Mouse (Mus musculus) limb, embryonic 12.5 days (tissue): ENCODE data around the gene Gja8. TPM values are rescaled to one million over a fixed set of nuclear protein-coding genes. Genes with fewer than 3 reads are reported as not detected.

Experiments used
- ATAC-seq: fragments of 200-750 bp; cut with Nextera tagmentation; 2 replicates; pipeline ENCODE4 v1.8.0; 2017; ENCODE audit warnings: low read depth, moderate TSS enrichment; ENCODE audit not compliant: insufficient number of reproducible peaks, insufficient read depth, low FRiP score, low TSS enrichment
- H3K27ac ChIP-seq: fragments of 300-500 bp; sonication (generic); 2 replicates; pipeline ENCODE4 v1.5.1; 2016; ENCODE audit warnings: mild to moderate bottlenecking, moderate library complexity
- H3K27me3 ChIP-seq: fragments of 300-500 bp; sonication (generic); 2 replicates; pipeline ENCODE4 v1.6.1; 2016; ENCODE audit warnings: mild to moderate bottlenecking, moderate library complexity
- H3K36me3 ChIP-seq: fragments of 300-500 bp; sonication (generic); 2 replicates; pipeline ENCODE4 v1.6.1; 2016; ENCODE audit warnings: mild to moderate bottlenecking, moderate library complexity
- H3K4me1 ChIP-seq: fragments of 300-500 bp; sonication (generic); replicated peaks from 2 replicates; pipeline ENCODE4 v1.6.1; 2016
- H3K4me2 ChIP-seq: fragments of 300-500 bp; sonication (generic); 2 replicates; pipeline ENCODE4 v1.6.1; 2016; ENCODE audit warnings: mild to moderate bottlenecking, moderate library complexity
- H3K4me3 ChIP-seq: fragments of 300-500 bp; sonication (generic); replicated peaks from 2 replicates; pipeline ENCODE4 v1.5.1; 2016; ENCODE audit warnings: mild to moderate bottlenecking
- H3K9ac ChIP-seq: fragments of 300-500 bp; sonication (generic); replicated peaks from 2 replicates; pipeline ENCODE4 v1.6.1; 2016; ENCODE audit warnings: mild to moderate bottlenecking, moderate library complexity
- H3K9me3 ChIP-seq: fragments of 300-500 bp; sonication (generic); 2 replicates; pipeline ENCODE4 v1.6.1; 2016; ENCODE audit warnings: mild to moderate bottlenecking, moderate library complexity
- WGBS: fragments of 180-500 bp; shearing (Covaris S2); methylation state at CpG from one replicate; pipeline ENCODE4 v1.1.7; 2016; 5-methylcytosine and 5-hydroxymethylcytosine counted together
- polyA plus RNA-seq: library from polyadenylated mRNA; unstranded; fragments of >200 nt; fragmentation: Nextera tagmentation; extraction: Ambion mirVana; gene quantifications from 2 replicates; pipeline ENCODE4 v1.2.1, GENCODE M21; 2016

Gene Gja8
- polyA plus RNA-seq, 1 experiment from 2014 or later, result not detected

DNA sequence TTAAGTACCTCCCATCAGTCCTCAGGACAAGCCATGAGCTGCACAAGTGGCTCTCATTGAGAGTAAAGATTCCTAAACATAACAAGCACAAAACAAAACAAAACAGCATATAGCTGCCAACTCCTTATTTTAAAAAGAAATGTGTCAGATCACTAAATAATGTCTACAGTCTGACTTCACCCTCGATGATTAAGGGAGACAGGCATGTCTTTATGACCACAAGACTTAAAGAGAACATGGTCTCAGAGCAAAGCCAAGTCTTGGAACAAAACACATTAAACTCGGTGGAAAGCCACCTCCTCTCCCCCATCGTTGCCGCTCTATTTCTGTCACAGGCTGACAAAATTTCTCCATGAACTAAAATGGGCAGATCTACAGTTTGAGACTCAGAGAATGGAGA, 1.2 kb downstream of the Gja8 start:
- H3K36me3 ChIP-seq, result no peaks in the 10 kb centered on the region
- no peaks in the 10 kb centered on the region for H3K9me3 ChIP-seq
- no peak for ATAC-seq
- no peak overlapping the region for H3K4me2 ChIP-seq
- peaks cover 16% of the 10 kb centered on the region for H3K4me1 ChIP-seq
- H3K4me3 ChIP-seq, result no peak overlapping the region
- H3K9ac ChIP-seq, result no peak overlapping the region
- 88% methylated on average over 4 of the region's 4 CpGs for WGBS
- no peak overlapping the region for H3K27ac ChIP-seq
- H3K27me3 ChIP-seq, result peaks cover 73% of the 10 kb centered on the region

DNA sequence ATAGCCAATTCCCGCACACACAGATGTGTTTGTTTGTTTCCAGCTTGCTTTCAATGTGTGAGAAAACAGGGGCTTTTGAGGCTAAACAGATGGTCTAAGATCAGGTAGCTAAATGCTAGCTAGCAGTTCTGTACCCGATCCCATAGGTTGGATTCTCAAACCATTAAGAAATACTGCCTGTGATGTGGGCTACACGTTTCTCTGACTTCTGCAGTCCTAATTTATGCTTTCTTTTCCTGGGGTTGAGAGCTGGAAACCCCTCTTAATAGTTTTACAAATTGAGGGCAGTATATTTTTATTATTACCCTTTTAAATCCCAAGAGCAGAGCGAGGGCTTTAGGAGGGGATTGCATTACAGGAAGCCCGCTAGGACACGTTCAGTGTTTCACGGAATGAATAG, 4.8 kb downstream of the Gja8 start:
- Histone ChIP-seq H3K4me1 (peaks cover 16% of the 10 kb centered on the region), H3K4me3 (no peak overlapping the region), H3K36me3 (no peaks in the 10 kb centered on the region), H3K9ac (no peak overlapping the region), H3K9me3 (no peaks in the 10 kb centered on the region), H3K4me2 (peak overlapping the region; percentile 19), H3K27ac (0 out of 2 replicates have a peak overlapping the region, but pooled peaks have one; percentile 50), H3K27me3 (peaks cover 67% of the 10 kb centered on the region)
- 16% methylated on average over 7 of the region's 7 CpGs for WGBS
- peak; percentile 85 for ATAC-seq

DNA sequence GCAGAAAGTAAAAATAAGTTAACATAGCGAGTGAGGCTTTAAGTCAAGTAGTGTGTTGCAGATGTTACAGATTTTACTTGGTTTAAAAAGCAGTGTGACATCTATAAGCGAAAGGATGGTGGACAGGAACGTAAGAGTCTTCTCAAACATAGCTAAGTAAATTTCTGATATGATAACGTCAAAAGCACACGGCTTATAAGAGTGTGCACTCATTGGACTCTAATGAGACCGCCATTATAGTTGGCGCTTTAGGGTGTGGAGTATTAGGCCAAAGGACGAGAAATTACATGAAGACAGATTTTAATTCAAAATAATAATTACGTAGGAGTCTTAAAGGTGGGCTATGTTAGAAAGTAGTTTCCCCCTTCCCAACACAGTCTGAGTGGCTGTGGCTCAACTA, 20.2 kb downstream of the Gja8 start:
- H3K4me1 ChIP-seq, result peaks cover 8% of the 10 kb centered on the region; the same call in 1 of the 2 replicates

DNA sequence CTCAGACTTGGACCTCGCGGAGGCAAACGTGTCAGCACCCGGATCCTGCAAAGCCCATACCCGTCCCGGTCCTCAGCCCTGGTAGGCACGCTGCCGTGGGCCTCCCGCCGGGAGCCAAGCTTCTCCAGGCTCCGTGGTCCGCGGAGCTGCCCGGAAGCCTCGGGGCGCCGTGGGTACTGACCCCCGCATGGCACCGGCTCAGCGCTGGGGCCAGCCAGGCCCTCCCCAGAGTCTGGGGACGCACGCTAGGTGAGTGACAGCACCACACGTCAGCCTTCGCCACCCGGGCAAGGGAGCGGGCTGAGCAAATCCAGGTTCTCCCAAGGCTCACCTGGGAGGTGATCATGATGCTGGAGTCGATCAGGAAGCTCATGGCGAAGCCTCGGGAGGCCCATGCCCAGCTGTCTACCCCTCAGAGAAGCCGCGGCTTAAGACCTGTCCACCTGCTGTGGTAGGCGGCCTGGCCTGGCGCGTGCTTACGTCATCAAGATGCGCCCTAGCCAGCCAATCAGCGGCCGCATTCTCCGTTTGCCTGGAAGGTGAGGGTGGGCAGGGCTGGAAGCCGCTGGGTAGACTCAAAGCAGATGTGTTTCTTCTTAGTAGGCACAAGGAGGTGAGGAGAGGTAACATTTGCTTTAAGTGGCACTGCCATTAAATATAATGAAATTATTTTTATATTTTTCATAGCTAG, 20.8 kb downstream of the Gja8 start, which contains the start of gene Gpr89:
Gene Gpr89 (minus strand): TSS at position 496 of the 691 bp plus-strand sequence.
- Histone ChIP-seq H3K4me1 (peaks cover 8% of the 10 kb centered on the region; the same call in 1 of the 2 replicates), H3K4me3 (peak within 1 kb of the TSS; percentile 97), H3K9me3 (no peaks in the 10 kb centered on the region), H3K27ac (peak within 1 kb of the TSS; percentile 20; the same call in 1 of the 2 replicates), H3K4me2 (peak within 1 kb of the TSS; percentile 82), H3K36me3 (no peaks in the 10 kb centered on the region), H3K9ac (peak within 1 kb of the TSS; percentile 90), H3K27me3 (peaks cover 24% of the 10 kb centered on the region)
- ATAC-seq, result peak; percentile 91
- under 1% methylated on average over 40 of the region's 40 CpGs for WGBS

More for the DNA sequence above, 20.2 kb downstream of the Gja8 start:
- H3K4me3 ChIP-seq, result peak overlapping the region; percentile 97
- peak overlapping the region; percentile 90; the same call in 1 of the 2 replicates for H3K9ac ChIP-seq
- no peaks in the 10 kb centered on the region for H3K36me3 ChIP-seq
- H3K4me2 ChIP-seq, result peak overlapping the region; percentile 82
- no peaks in the 10 kb centered on the region for H3K9me3 ChIP-seq
- H3K27ac ChIP-seq, result no peak overlapping the region
- H3K27me3 ChIP-seq, result peaks cover 28% of the 10 kb centered on the region
- no peak for ATAC-seq
- 51% methylated on average over 9 of the region's 9 CpGs for WGBS

DNA sequence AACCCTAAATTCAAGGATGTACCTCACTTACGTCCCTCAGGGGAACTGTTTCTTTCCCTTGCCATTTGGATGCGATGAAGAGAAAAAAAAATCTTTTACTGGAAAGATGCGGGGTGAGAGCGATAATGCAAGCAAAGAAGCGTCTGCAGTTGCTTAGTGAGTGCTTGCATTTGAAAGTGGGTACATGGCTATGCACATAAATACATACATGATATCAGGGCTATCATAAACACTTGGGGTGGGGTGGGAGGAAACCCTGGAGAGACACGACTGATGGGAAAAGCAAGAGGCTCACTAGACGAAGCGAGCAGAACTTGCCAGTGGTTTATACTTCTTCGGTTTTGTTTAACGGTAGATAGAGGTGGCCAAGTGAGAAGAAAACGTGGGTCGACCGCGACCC, 21.4 kb downstream of the Gja8 start, which contains the start of gene Gja5:
Gene Gja5 (plus strand): TSS at position 301 of the 400 bp plus-strand sequence.
- H3K9ac ChIP-seq, result peak within 1 kb of the TSS; percentile 90
- no peaks in the 10 kb centered on the region for H3K36me3 ChIP-seq
- peak within 1 kb of the TSS; percentile 82 for H3K4me2 ChIP-seq
- H3K27ac ChIP-seq, result peak within 1 kb of the TSS; percentile 20; the same call in 1 of the 2 replicates
- 13% methylated on average over 14 of the region's 14 CpGs for WGBS
- peaks cover 21% of the 10 kb centered on the region for H3K27me3 ChIP-seq
- peak within 1 kb of the TSS; percentile 97 for H3K4me3 ChIP-seq
- no peaks in the 10 kb centered on the region for H3K9me3 ChIP-seq
- H3K4me1 ChIP-seq, result peaks cover 8% of the 10 kb centered on the region; the same call in 1 of the 2 replicates
- no peak for ATAC-seq

DNA sequence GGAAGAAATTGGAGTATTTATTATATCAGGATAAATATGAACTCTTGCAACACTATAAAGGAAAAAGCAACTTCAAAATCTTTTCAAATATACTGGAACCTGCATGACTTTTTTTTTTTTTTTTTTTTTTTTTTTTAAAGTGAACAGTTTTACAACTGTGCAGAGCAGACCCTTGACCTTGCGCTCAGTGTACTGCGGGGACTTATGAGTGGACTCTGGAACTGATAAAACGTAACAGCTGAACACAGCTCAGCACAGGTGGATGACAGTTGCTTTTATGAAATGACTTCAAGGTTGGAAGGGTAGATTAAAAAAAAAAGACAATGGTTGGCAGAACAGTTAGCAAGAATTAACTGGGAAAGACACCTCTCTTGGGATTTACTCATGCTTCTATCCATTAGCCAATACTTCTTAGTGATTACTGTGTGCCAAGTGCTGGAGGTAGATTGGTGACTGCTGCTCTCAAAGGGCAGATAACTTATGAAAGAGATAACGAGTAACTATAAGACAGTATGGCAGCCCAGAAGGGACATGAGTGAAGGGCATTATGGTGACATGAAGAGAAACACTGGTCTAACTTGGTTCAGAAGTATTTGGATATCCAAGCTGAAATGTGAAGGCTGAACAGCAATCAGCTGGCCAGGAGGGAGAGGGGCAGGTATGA, 23.4 kb downstream of the Gja8 start:
- no peaks in the 10 kb centered on the region for H3K9me3 ChIP-seq
- H3K36me3 ChIP-seq, result peaks cover 5% of the 10 kb centered on the region; the same call in 1 of the 2 replicates
- no peak for ATAC-seq

DNA sequence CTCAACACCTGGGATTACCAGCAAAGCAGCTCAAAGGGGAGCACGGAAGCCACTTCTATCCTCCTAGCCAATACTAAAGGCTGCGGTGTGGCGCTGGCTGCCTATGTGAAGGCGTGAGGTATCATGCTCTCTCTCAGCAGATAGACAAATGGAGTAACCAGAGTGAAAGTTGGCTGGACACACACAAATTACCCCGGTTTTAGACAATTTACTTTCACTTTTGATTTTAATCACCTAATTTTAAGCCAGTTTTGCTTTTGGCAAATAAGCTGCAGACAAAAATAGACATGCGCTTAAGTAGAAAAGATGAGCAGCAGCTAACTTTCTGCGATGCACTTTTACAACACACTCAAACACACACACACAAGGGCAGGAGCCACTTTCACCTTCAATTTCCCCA, 42.1 kb downstream of the Gja8 start:
- Histone ChIP-seq H3K9ac (no peak overlapping the region), H3K36me3 (peaks cover 61% of the 10 kb centered on the region), H3K4me2 (no peak overlapping the region), H3K27me3 (no peaks in the 10 kb centered on the region), H3K9me3 (no peaks in the 10 kb centered on the region), H3K27ac (no peak overlapping the region), H3K4me1 (0 out of 2 replicates have a peak, but pooled peaks cover 4% of the 10 kb centered on the region), H3K4me3 (no peak overlapping the region)
- WGBS, result 89% methylated on average over 7 of the region's 7 CpGs
- ATAC-seq, result no peak

More for the DNA sequence above, 23.4 kb downstream of the Gja8 start:
- H3K4me2 ChIP-seq, result no peak overlapping the region
- WGBS, result 89% methylated on average over 4 of the region's 4 CpGs
- H3K9ac ChIP-seq, result no peak overlapping the region
- peaks cover 8% of the 10 kb centered on the region; the same call in 1 of the 2 replicates for H3K4me1 ChIP-seq
- H3K4me3 ChIP-seq, result no peak overlapping the region
- H3K27me3 ChIP-seq, result peaks cover 10% of the 10 kb centered on the region
- H3K27ac ChIP-seq, result no peak overlapping the region

DNA sequence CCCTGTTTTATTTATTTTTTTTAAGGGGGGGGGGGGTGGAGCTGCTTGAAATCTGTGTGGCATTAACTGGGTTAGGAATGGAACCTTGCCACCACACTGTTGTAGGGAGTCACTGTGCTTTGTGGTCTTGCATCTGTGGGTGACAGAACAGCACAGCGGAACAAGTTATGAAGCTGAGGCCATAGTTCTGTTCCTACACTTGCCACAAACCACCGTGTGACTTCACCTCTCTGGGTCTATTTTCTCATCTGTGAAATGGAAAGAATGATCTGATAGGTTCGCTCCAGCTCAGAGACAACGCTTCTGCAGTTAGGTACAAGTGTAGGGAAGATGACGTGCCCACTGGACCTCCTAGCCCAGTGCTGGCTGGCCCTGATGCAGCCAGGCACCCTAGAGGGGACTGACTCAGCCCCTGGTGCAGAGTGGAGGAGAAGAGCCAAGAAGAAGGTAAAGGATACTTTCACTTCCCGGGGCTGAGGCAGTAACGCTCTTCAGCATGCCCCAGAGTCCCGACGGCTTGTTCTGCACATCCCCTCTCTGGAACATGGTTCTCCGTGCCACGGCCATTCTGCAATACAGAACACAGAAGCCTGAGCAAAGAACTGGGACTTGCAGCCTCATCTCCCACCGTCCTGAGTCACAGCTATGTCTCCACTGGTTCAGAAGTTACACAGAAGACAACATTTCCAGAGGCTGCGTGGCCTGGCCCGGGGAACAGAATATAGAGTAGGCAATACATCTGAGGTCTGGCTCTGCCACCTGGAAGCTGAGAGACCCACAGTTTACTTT, 43.6 kb downstream of the Gja8 start:
- H3K4me1 ChIP-seq, result no peaks in the 10 kb centered on the region
- H3K36me3 ChIP-seq, result peaks cover 63% of the 10 kb centered on the region
- no peak overlapping the region for H3K27ac ChIP-seq
- no peak overlapping the region for H3K9ac ChIP-seq
- H3K4me3 ChIP-seq, result no peak overlapping the region
- H3K9me3 ChIP-seq, result no peaks in the 10 kb centered on the region
- ATAC-seq, result no peak
- no peaks in the 10 kb centered on the region for H3K27me3 ChIP-seq
- WGBS, result 92% methylated on average over 14 of the region's 14 CpGs
- H3K4me2 ChIP-seq, result no peak overlapping the region

DNA sequence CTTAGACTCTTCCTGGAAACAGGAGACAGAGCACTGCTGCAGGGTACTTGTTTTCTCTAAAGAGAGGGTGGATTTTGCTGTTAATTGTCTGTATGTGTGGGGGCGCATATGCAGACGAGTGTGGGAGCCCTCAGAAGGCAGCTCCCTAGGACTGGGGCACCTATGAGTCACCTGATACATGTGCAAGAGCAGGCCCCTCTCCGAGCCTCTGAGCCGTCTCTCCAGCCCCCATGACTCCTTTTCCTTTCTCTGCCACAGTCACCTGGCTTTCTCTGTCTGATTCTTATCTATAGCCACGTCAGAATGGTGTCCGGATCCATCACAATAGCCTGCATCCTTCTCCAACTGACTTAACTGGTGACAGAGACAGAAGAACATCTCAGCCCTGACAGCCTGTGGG, 44.3 kb downstream of the Gja8 start:
- Histone ChIP-seq H3K4me2 (no peak overlapping the region), H3K9ac (no peak overlapping the region), H3K27ac (no peak overlapping the region), H3K4me1 (no peaks in the 10 kb centered on the region), H3K36me3 (peaks cover 57% of the 10 kb centered on the region), H3K4me3 (no peak overlapping the region), H3K27me3 (no peaks in the 10 kb centered on the region), H3K9me3 (no peaks in the 10 kb centered on the region)
- ATAC-seq, result no peak
- 85% methylated on average over 6 of the region's 6 CpGs for WGBS

DNA sequence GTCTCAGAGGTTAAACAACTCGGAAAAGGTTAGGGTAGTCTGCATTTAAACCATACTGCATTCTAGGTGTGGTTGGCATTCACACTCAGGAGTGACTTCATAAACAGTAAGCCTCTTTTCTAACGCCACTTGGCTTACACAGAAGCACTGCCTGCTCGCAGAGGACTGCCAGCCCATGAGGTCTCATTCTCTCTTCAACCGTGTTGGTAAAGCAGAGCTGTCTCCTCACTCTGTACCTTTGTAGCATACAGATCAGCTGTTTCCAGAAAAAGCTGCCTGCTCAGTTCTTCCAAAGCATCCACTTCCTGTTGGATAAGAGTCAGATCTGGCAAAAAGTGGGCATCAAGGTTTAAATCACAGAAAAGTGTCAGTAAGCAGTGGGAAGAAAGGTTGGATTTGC, 45.4 kb downstream of the Gja8 start:
- Histone ChIP-seq H3K9ac (no peak overlapping the region), H3K4me2 (no peak overlapping the region), H3K27me3 (no peaks in the 10 kb centered on the region), H3K36me3 (peaks cover 58% of the 10 kb centered on the region), H3K4me1 (no peaks in the 10 kb centered on the region), H3K27ac (no peak overlapping the region), H3K4me3 (no peak overlapping the region), H3K9me3 (no peaks in the 10 kb centered on the region)
- WGBS, result 89% methylated on average over 4 of the region's 4 CpGs
- no peak for ATAC-seq

DNA sequence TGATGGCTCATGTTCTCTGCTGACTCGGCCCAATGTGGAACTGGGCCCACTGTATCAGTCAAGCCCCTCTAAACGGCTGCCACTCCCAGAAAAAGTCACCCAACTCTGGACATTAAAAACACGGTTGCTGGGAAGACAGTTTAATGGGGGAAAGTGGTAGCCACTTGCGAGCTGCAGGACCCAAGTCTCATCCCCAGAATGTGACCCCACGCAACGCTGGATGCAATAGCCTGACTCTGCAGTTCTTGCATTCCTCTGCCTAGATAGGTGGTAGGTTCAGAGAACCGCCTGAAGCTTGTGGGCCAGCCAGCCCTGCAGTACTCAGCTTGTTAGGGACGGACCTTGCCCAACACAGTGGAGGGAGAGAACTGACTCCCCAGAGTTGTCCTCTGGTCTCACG, 46.3 kb downstream of the Gja8 start:
- H3K36me3 ChIP-seq, result peaks cover 63% of the 10 kb centered on the region
- no peak for ATAC-seq
- WGBS, result 89% methylated on average over 9 of the region's 9 CpGs

More for the DNA sequence above, 46.3 kb downstream of the Gja8 start:
- Histone ChIP-seq H3K9me3 (no peaks in the 10 kb centered on the region), H3K9ac (no peak overlapping the region), H3K27ac (no peak overlapping the region), H3K4me1 (no peaks in the 10 kb centered on the region), H3K4me2 (no peak overlapping the region), H3K27me3 (no peaks in the 10 kb centered on the region), H3K4me3 (no peak overlapping the region)
